Comparison of ENCODE assay signal across 9 mouse cellular contexts in the genomic region with DNA sequence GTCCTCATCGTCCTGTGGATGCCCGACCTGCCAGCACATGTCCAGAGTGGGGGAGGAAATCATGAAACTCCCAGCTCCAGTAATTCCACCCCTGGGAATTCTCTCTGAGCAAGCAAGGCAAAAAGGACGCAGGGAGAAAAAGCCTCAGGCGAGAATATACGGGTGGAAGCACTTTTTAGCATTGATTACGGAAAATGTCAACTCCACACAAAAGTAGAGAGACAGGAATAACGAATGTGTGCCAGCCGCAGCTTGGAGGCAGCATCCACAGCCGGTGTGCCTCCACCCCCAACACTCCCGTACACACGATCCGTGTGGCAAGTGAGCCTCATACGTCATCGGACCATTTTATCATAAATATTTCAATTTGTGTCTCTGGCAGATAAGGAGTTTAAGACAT.
A peak's percentile ranks its signal among the peaks of the same experiment; 100 is the strongest.
DNase-seq lines count a peak whose midpoint lies in the region; ATAC-seq lines count a peak whose summit lies in the region.
"Had no signal": no experiment of that assay in that cellular context is flagged by ENCODE, and none has a peak within 500 bp of the region (broad histone marks: within the 10 kb centered on the region; RNA-seq: fewer than 3 reads in every experiment).

No protein-coding gene starts in this region.

- 42% methylated on average over 14 of the region's 14 CpGs for WGBS in midbrain, embryonic 13.5 days
- 70% methylated on average over 14 of the region's 14 CpGs for WGBS in midbrain, embryonic 10.5 days

- H3K27ac ChIP-seq in midbrain, embryonic 13.5 days = peak overlapping the region; percentile 79; the same call in 1 of the 2 replicates
- H3K27ac ChIP-seq in midbrain, embryonic 10.5 days (replicated peaks) = no peak overlapping the region

- no peak overlapping the region; the same call in 1 of the 2 replicates for H3K9ac ChIP-seq in midbrain, embryonic 13.5 days (replicated peaks)

- peak; percentile 21 for DNase-seq in gastrocnemius, adult 18-20 months (ENCODE audit: low spot score)
- DNase-seq in gastrocnemius, postnatal 10 days = no peak
- no peak for DNase-seq in midbrain, embryonic 10.5 days (ENCODE audit: low spot score)
- peak; percentile 52 to 54 for DNase-seq in layer of hippocampus, postnatal 36 days
- DNase-seq in telencephalon, adult 2 months (ENCODE audit: low read depth, low spot score) = peak; percentile 59
- DNase-seq in urinary bladder, postnatal 10 days (ENCODE audit: low spot score) = no peak
- no peak for DNase-seq in ovary, postnatal 36 days (ENCODE audit: low spot score)
- DNase-seq: thymus, adult 18-20 months had no signal

- ATAC-seq in midbrain, embryonic 13.5 days = no peak

- H3K27me3 ChIP-seq in midbrain, embryonic 13.5 days = no peaks in the 10 kb centered on the region
- H3K27me3 ChIP-seq in midbrain, embryonic 10.5 days (ENCODE audit: low read depth, poor library complexity, severe bottlenecking) = peaks cover 37% of the 10 kb centered on the region

- peak overlapping the region; percentile 13; the same call in 1 of the 2 replicates for H3K4me2 ChIP-seq in midbrain, embryonic 13.5 days (replicated peaks)

- H3K9me3 ChIP-seq in midbrain, embryonic 13.5 days = no peaks in the 10 kb centered on the region
- no peaks in the 10 kb centered on the region for H3K9me3 ChIP-seq in midbrain, embryonic 10.5 days (replicated peaks)

- no peak overlapping the region for H3K4me3 ChIP-seq in midbrain, embryonic 13.5 days (replicated peaks)
- H3K4me3 ChIP-seq in midbrain, embryonic 10.5 days = no peak overlapping the region

- H3K36me3 ChIP-seq in midbrain, embryonic 13.5 days = no peaks in the 10 kb centered on the region
- H3K36me3 ChIP-seq in midbrain, embryonic 10.5 days = no peaks in the 10 kb centered on the region

- peaks cover 76% of the 10 kb centered on the region for H3K4me1 ChIP-seq in midbrain, embryonic 13.5 days (replicated peaks)
- H3K4me1 ChIP-seq in midbrain, embryonic 10.5 days = peaks cover 75% of the 10 kb centered on the region

Comparison
In these comparisons a context has a peak if more than half of its experiments do, and no peak if none do; other contexts are left out.
1. DNase-seq: peak in gastrocnemius, adult 18-20 months (single experiment), layer of hippocampus, postnatal 36 days (2 of 2) and telencephalon, adult 2 months (single experiment); none in gastrocnemius, postnatal 10 days (single experiment), midbrain, embryonic 10.5 days (single experiment), urinary bladder, postnatal 10 days (single experiment) and ovary, postnatal 36 days (single experiment).